Mouse (Mus musculus) liver, embryonic 16.5 days (tissue): Measurements from ENCODE around the gene Fgf16. TPM values are rescaled to one million over a fixed set of nuclear protein-coding genes. Genes with fewer than 3 reads are reported as not detected.

Source experiments
- polyA plus RNA-seq: library from polyadenylated mRNA; unstranded; fragments of >200 nt; fragmentation: Nextera tagmentation; extraction: Ambion mirVana; gene quantifications from 2 replicates; pipeline ENCODE4 v1.2.1, GENCODE M21; 2015

Gene Fgf16
- polyA plus RNA-seq, 1 experiment from 2014 or later, result not detected

Other genes starting within 250 kb of the Fgf16 start
- 37.7 and 39.4 TPM in 2 replicates for gene Atrx, start 165.1 kb downstream of the Fgf16 start, polyA plus RNA-seq
- 35.1 and 35.4 TPM in 2 replicates for gene Magt1, start 247.6 kb downstream of the Fgf16 start, polyA plus RNA-seq